Mouse (Mus musculus): Measurements from ENCODE around the gene Crhbp.

DNA sequence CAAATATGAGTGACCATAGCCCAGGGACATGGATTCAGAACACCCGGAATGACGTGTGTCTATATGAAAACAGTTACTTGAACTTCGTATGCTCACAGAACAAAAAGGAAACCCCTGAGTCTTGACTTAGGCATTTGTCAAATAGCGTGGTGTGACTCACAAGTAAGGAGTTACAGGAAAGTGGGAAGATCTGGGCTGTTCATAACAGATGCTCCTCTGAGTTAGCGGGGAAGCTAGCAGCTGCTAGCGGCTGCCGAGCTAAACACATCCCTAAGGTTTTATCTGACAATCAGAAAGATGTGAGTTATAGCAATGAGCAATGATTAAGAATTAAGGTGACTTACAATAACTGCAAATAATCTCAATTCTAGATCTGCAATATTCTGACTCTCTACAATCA, 19.8 kb downstream of the Crhbp start:
- no peak for TF ChIP-seq CTCF (IDR thresholded peaks at IDR 0.05; ENCODE audit: borderline replicate concordance, insufficient read depth, low read depth, low read length)
- no peak for TF ChIP-seq POLR2A (IDR thresholded peaks at IDR 0.05; ENCODE audit: borderline replicate concordance, insufficient read depth, low read length)

All from cerebellum, adult 2 months (tissue).